In the genomic region with DNA sequence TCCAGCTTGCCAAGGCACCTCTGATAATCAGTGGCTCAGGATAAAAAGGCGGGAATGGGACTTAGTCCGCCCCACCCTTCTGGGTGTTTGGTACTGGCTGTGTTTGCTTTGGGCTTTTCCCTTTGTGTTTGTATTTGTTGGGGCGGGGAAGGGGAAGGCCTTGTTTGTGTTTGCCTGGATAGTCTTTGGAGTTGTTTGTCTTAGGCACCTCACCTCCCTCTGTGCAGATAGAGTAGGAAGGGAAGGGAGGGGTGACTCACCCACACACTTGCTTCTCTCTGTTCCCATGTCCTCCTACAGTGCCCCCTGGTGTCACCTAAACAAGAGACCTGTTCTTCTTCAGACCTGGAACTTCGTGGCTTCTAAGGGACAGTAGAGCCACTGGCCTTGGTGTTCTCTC, we compare ENCODE assay signal across 8 mouse cellular contexts. TPM values are rescaled to one million over a fixed set of nuclear protein-coding genes. Genes with fewer than 3 reads are reported as not detected.
DNase-seq lines count a peak whose midpoint lies in the region; ATAC-seq lines count a peak whose summit lies in the region.

No protein-coding gene starts in this region.

- H3K36me3 ChIP-seq in forebrain, embryonic 10.5 days (replicated peaks): no peaks in the 10 kb centered on the region
- no peaks in the 10 kb centered on the region for H3K36me3 ChIP-seq in forebrain, embryonic 12.5 days (replicated peaks)
- no peaks in the 10 kb centered on the region for H3K36me3 ChIP-seq in liver, embryonic 15.5 days (replicated peaks)

- no peak for DNase-seq in forebrain, embryonic 10.5 days (ENCODE audit: extremely low spot score, low spot score)
- peak; percentile 42 to 51 for DNase-seq in B cell, adult 2 months
- peak; percentile 42 for DNase-seq in thymus, postnatal 0 days (ENCODE audit: low spot score)
- DNase-seq in cerebellum, postnatal 14 days: no peak
- DNase-seq in layer of hippocampus, adult 18-20 months (ENCODE audit: low spot score in 2 of 2): no peak

- ATAC-seq in forebrain, embryonic 12.5 days (ENCODE audit: low FRiP score): no peak
- peak; percentile 83 for ATAC-seq in common myeloid progenitor, adult 5-6 weeks (replicated peaks; ENCODE audit: low read depth, poor library complexity, severe bottlenecking)
- ATAC-seq in liver, embryonic 15.5 days (ENCODE audit: insufficient read depth): peak; percentile 52

- WGBS in forebrain, embryonic 10.5 days: 40% methylated on average over 4 of the region's 4 CpGs
- 34% methylated on average over 4 of the region's 4 CpGs for WGBS in forebrain, embryonic 12.5 days
- 50% methylated on average over 4 of the region's 4 CpGs for WGBS in liver, embryonic 15.5 days (ENCODE audit: insufficient replicate concordance)

- H3K9me3 ChIP-seq in forebrain, embryonic 10.5 days: no peaks in the 10 kb centered on the region
- H3K9me3 ChIP-seq in forebrain, embryonic 12.5 days: no peaks in the 10 kb centered on the region
- no peaks in the 10 kb centered on the region for H3K9me3 ChIP-seq in liver, embryonic 15.5 days (replicated peaks)

- peaks cover 68% of the 10 kb centered on the region for H3K27me3 ChIP-seq in forebrain, embryonic 10.5 days (ENCODE audit: poor library complexity, severe bottlenecking)
- peaks cover 35% of the 10 kb centered on the region for H3K27me3 ChIP-seq in forebrain, embryonic 12.5 days
- H3K27me3 ChIP-seq in liver, embryonic 15.5 days: no peaks in the 10 kb centered on the region; the same call in 1 of the 2 replicates

- H3K9ac ChIP-seq in forebrain, embryonic 12.5 days: no peak overlapping the region
- H3K9ac ChIP-seq in liver, embryonic 15.5 days: no peak overlapping the region

- no peak overlapping the region for H3K4me2 ChIP-seq in forebrain, embryonic 12.5 days
- no peak overlapping the region for H3K4me2 ChIP-seq in liver, embryonic 15.5 days

- no peak overlapping the region for H3K4me3 ChIP-seq in forebrain, embryonic 10.5 days
- no peak overlapping the region for H3K4me3 ChIP-seq in forebrain, embryonic 12.5 days (replicated peaks)
- H3K4me3 ChIP-seq in liver, embryonic 15.5 days (replicated peaks): no peak overlapping the region

- H3K4me1 ChIP-seq in forebrain, embryonic 10.5 days: peaks cover 27% of the 10 kb centered on the region
- H3K4me1 ChIP-seq in forebrain, embryonic 12.5 days: peaks cover 14% of the 10 kb centered on the region
- H3K4me1 ChIP-seq in liver, embryonic 15.5 days (replicated peaks): peaks cover 10% of the 10 kb centered on the region

- H3K27ac ChIP-seq in forebrain, embryonic 10.5 days: peak overlapping the region; percentile 37; the same call in 1 of the 2 replicates
- H3K27ac ChIP-seq in forebrain, embryonic 12.5 days: no peak overlapping the region
- no peak overlapping the region for H3K27ac ChIP-seq in liver, embryonic 15.5 days (replicated peaks)

RNA-seq across cellular contexts. Expression of a gene that starts 35.1 kb away (rescaled TPM):
- 4.8 and 5.7 TPM in 2 replicates for polyA plus RNA-seq in forebrain, embryonic 10.5 days (2016; fragmentation: Nextera tagmentation; extraction: Ambion mirVana)
- polyA plus RNA-seq in forebrain, embryonic 12.5 days (2016; fragmentation: Nextera tagmentation; extraction: Ambion mirVana): 8.8 and 9.2 TPM in 2 replicates
- total RNA-seq in common myeloid progenitor, adult 5-6 weeks (2017): 0.41 and 0.73 TPM in 2 replicates
- 13.4 and 14.6 TPM in 2 replicates for polyA plus RNA-seq in liver, embryonic 15.5 days (2015; fragmentation: Nextera tagmentation; extraction: Ambion mirVana)
- 2.0 and 2.2 TPM in 2 replicates for polyA plus RNA-seq in thymus, postnatal 0 days (2015; fragmentation: Nextera tagmentation; extraction: Ambion mirVana)
- under 1 TPM; 0.67 to 0.71 TPM for total RNA-seq in layer of hippocampus, adult 18-20 months (2021)

Comparison
In these comparisons a context has a peak if more than half of its experiments do, and no peak if none do; other contexts are left out.
1. DNase-seq: peak in B cell, adult 2 months (2 of 2) and thymus, postnatal 0 days (single experiment); none in forebrain, embryonic 10.5 days (single experiment), cerebellum, postnatal 14 days (0 of 2) and layer of hippocampus, adult 18-20 months (0 of 2).